Mouse (Mus musculus) midbrain, embryonic 11.5 days (tissue): ENCODE data around the gene Foxl2. TPM values are rescaled to one million over a fixed set of nuclear protein-coding genes. Genes with fewer than 3 reads are reported as not detected.

ENCODE experiments used
- ATAC-seq: fragments of 200-750 bp; cut with Nextera tagmentation; 2 replicates; pipeline ENCODE4 v1.8.0; 2017; ENCODE audit warnings: moderate TSS enrichment, moderate library complexity; ENCODE audit not compliant: low FRiP score
- DNase-seq: peaks from one replicate; pipeline ENCODE4 v3.0.0; 2015; ENCODE audit warnings: low spot score; ENCODE audit errors: missing footprints
- H3K27ac ChIP-seq: fragments of 300-500 bp; sonication (generic); 2 replicates; pipeline ENCODE4 v1.5.1; 2014; ENCODE audit warnings: low read depth, low read length
- H3K27me3 ChIP-seq: fragments of 300-500 bp; sonication (generic); 2 replicates; pipeline ENCODE4 v1.6.1; 2014; ENCODE audit warnings: mild to moderate bottlenecking, low read length, moderate library complexity, mixed read lengths; ENCODE audit not compliant: control insufficient read depth, insufficient read depth
- H3K36me3 ChIP-seq: fragments of 300-500 bp; sonication (generic); 2 replicates; pipeline ENCODE4 v1.6.1; 2014; ENCODE audit warnings: mild to moderate bottlenecking, low read length, moderate library complexity, mixed read lengths; ENCODE audit not compliant: control insufficient read depth, insufficient read depth
- H3K4me1 ChIP-seq: fragments of 300-500 bp; sonication (generic); 2 replicates; pipeline ENCODE4 v1.6.1; 2014; ENCODE audit warnings: low read length; ENCODE audit not compliant: control insufficient read depth, insufficient read depth
- H3K4me2 ChIP-seq: fragments of 300-500 bp; sonication (generic); 2 replicates; pipeline ENCODE4 v1.6.1; 2014; ENCODE audit warnings: mild to moderate bottlenecking, moderate library complexity
- H3K4me3 ChIP-seq: fragments of 300-500 bp; sonication (generic); 2 replicates; pipeline ENCODE4 v1.5.1; 2014; ENCODE audit warnings: low read depth, low read length
- H3K9ac ChIP-seq: fragments of 300-500 bp; sonication (generic); 2 replicates; pipeline ENCODE4 v1.6.1; 2014; ENCODE audit warnings: low read length
- H3K9me3 ChIP-seq: fragments of 300-500 bp; sonication (generic); 2 replicates; pipeline ENCODE4 v1.6.1; 2016; ENCODE audit warnings: low read length; ENCODE audit not compliant: control insufficient read depth
- WGBS: fragments of 180-500 bp; shearing (Covaris S2); extraction: QIAGEN DNeasy Blood & Tissue Kit; methylation state at CpG from one replicate; pipeline ENCODE4 v1.1.7; 2014; 5-methylcytosine and 5-hydroxymethylcytosine counted together
- polyA plus RNA-seq: library from polyadenylated mRNA; unstranded; fragments of >200 nt; fragmentation: Nextera tagmentation; extraction: Ambion mirVana; gene quantifications from 2 replicates; pipeline ENCODE4 v1.2.1, GENCODE M21; 2014

The Foxl2 gene
- polyA plus RNA-seq, 1 experiment from 2014 or later = 2.2 TPM

GRCm38 (mm10) chr9:99001326-99001725 is 46.2 kb downstream of the Foxl2 start:
- Histone ChIP-seq H3K4me3 (no peak overlapping the region), H3K36me3 (peaks cover 4% of the 10 kb centered on the region; the same call in 1 of the 2 replicates), H3K4me2 (no peak overlapping the region), H3K27ac (no peak overlapping the region), H3K9ac (no peak overlapping the region), H3K4me1 (no peaks in the 10 kb centered on the region), H3K27me3 (no peaks in the 10 kb centered on the region), H3K9me3 (no peaks in the 10 kb centered on the region)
- ATAC-seq (no peak), DNase-seq (peak; percentile 57)
- 93% methylated on average over 6 of the region's 6 CpGs for WGBS

Other genes with a start within 250 kb of the Foxl2 start
- gene Prr23a1, start 112.8 kb upstream of the Foxl2 start, polyA plus RNA-seq = not detected in 2 replicates
- gene Prr23a2, start 98.8 kb upstream of the Foxl2 start, polyA plus RNA-seq = not detected in 2 replicates
- gene Prr23a3, start 90.5 kb upstream of the Foxl2 start, polyA plus RNA-seq = 0.12 TPM in 1 of 2 replicates, not detected in the other
- 0.11 TPM in 1 of 2 replicates, not detected in the other for gene 7420426K07Rik, start 52.2 kb upstream of the Foxl2 start, polyA plus RNA-seq
- gene Faim, start 31.1 kb downstream of the Foxl2 start, polyA plus RNA-seq = 87.3 and 91.8 TPM in 2 replicates
- 0.08 TPM in 1 of 2 replicates, not detected in the other for gene Gm1123, start 80.4 kb downstream of the Foxl2 start, polyA plus RNA-seq
- 1.1 and 1.4 TPM in 2 replicates for gene Pik3cb, start 185.3 kb downstream of the Foxl2 start, polyA plus RNA-seq